Mouse (Mus musculus) v-Abl transformed pro-B cells (cell line): ENCODE measurements at regions not wholly inside any gene's neighbourhood (a gene's known extent, or its start where the extent isn't known, plus 50 kb on each side); places are given as distances from the start of the nearest gene placed in this dataset.

Source experiments
- in situ Hi-C, 2 experiments: fragments of 400-800 bp; cut with MboI; formaldehyde crosslinking; loops; one replicate each; pipeline ENCODE4 v1.15.1; 2025; ENCODE audit not compliant: unreplicated experiment in 2 of 2

GRCm38 (mm10) chr10:96298566-96298965 lies 162.2 kb downstream of the Gm5426 start:
- in situ Hi-C loops: no loop called here

- in situ Hi-C loops: no loop called here
Measured at GRCm38 (mm10) chr10:96305701-96306100, 169.3 kb downstream of the Gm5426 start.

DNA sequence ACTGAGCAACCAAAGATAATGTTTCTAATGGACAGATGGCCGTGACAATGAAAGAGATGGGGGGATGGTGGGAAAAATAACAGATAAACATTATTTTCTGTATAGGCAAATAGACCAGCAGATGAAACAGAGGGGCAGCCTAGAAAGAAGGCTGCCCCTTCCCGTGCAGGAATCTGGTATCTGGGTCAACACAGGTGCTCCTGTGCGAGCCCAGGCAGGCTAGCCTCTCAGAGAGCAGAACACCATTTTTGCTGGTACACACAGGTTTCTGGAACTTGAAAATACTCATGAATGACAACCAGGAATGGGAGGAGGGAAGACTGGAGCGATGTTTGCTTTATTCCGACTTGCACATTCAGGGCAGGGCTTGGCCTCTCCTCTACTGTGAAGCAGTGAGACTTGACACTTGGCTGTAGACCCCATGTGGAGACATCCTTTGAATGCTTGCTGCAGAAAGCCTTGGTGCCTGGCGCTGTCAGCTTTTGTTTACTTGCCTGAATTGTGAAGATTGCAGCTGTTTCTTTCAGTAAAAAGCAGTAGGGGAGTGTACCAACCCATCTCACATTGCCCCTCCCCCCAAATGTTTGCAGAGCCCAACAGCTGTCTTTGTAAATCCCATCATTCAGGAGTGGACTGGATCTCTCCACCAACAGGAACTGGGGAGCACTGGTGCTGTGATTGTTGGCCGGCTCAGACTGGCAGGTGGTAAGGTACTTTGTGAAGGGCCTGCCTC lies 172.5 kb downstream of the Gm5426 start:
- in situ Hi-C loops: no loop called here

DNA sequence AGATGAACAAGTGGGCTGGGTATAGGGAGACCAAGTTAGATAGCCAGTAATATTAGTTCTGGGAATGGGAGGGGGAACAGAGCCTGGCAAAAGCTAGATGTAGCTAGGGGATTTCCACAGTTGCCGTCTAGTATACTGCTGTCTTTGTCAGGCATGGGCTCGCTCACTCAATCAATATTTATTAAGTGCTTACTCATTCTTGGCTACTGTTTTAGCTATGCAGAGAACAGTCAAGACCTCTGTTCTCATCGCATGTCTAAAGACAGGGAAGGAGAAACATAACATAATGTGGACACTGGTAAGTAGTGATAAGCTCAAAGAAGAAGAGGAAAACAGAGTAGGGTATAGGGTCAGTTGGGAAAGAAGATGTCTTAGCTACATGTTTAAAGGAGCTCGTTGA lies 173.4 kb downstream of the Gm5426 start:
- in situ Hi-C loops: no loop called here

- in situ Hi-C loops: loop anchor here (5.0 to 25.0 kb wide), 2 partner anchors 108 to 763 kb away; partner anchors contain the start of gene Nudt4 (in 2 of the 2)
Measured at GRCm38 (mm10) chr10:96325297-96325696, 188.9 kb downstream of the Gm5426 start.

- in situ Hi-C loops: loop anchor here (5.0 to 25.0 kb wide), 9 partner anchors 41 to 1001 kb away; partner anchors contain the start of genes Btg1 (in 2 of the 2) and Nudt4 (in 2 of the 2)
Measured at GRCm38 (mm10) chr10:96330639-96331487, 194.5 kb downstream of the Gm5426 start.

- in situ Hi-C loops: loop anchor here (5.0 to 25.0 kb wide), 9 partner anchors 40 to 1000 kb away; partner anchors contain the start of genes Btg1 (in 2 of the 2) and Nudt4 (in 2 of the 2)
Measured at GRCm38 (mm10) chr10:96332731-96333201, 196.4 kb downstream of the Gm5426 start.

DNA sequence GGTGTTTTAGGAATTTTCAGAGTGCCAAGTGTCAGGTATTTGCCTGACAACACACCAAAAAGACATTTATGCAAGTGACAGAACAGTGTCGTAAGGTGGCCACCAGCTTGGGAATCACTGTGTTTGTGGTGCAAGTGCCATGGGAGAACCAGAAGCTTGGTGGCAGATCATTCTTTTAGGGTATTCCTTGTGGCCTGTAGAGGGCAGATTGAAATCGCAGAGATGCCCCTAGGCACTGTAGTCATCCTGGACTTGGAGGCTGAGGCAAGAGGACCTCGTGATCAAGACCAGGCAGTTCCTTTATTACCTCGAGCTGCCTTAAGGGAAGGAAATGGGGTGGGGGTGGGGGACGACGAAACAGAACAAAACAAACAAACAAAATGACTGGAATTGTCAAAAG lies 196.8 kb downstream of the Gm5426 start:
- in situ Hi-C loops: loop anchor here (5.0 to 25.0 kb wide), 9 partner anchors 39 to 999 kb away; partner anchors contain the start of genes Btg1 (in 2 of the 2) and Nudt4 (in 2 of the 2)

DNA sequence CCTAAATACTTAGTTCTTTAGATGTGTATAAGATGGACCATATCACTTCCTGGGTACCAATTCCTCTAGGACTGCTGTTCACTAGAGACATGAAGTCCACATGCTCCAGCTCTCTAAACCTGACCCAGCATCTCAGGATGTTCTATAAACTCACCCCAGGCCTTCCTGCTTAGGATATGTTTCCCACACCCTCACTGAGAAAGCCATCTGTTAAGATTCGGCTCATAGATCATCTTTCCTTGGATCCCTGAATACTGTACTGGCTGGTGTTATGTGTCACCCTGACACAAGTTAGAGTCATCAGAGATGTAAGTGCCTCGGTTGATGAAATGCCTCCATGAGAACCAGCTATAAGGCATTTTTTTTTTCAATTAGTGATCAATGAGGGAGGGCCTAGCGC lies 199.9 kb downstream of the Gm5426 start:
- in situ Hi-C loops: loop anchor here (10.0 to 25.0 kb wide), 3 partner anchors 774 to 829 kb away; partner anchors contain the start of gene Nudt4 (in 2 of the 2)

- in situ Hi-C loops: loop anchor here (10.0 to 25.0 kb wide), 3 partner anchors 775 to 828 kb away; partner anchors contain the start of gene Nudt4 (in 2 of the 2)
Measured at GRCm38 (mm10) chr10:96337088-96337666, 200.8 kb downstream of the Gm5426 start.

DNA sequence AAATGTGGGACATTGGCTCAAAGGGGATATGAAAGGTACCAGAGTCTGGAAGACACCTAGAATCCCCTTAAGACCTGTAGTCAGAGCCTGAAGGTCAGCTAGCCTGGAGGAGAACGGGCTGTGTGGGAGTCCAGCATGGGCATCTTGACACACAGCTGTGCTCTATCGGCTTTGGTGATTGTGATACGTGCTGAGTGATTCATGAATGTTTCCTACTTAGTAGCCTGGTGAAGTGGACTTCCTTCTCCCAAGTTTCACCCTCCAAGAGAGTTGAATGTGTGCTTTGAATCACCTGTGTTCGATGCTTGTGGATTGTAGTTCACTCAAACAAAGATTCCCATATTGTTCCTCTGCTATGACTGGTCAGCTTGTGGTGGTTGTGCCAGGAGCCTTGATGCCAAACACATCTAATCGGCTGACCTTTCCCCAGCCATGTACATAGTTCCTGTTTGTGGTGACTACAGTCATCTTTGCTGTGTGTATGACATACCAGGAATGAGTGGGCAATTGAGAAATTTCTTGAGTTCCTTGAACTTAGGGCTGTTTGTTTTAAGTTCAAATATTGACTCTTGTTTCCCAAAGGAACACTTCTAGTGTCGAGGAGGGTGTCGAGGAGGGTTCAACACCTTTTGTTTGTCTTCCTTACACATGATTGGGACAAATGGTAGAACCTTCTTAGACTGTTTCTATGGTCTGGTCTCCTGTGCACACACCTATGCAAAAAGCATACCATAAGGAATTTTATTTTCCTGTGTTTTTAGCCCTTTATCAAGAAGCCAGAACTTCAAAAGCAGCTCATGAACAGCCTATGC lies 201.6 kb downstream of the Gm5426 start:
- in situ Hi-C loops: loop anchor here (10.0 to 25.0 kb wide), 3 partner anchors 776 to 827 kb away; partner anchors contain the start of gene Nudt4 (in 2 of the 2)

DNA sequence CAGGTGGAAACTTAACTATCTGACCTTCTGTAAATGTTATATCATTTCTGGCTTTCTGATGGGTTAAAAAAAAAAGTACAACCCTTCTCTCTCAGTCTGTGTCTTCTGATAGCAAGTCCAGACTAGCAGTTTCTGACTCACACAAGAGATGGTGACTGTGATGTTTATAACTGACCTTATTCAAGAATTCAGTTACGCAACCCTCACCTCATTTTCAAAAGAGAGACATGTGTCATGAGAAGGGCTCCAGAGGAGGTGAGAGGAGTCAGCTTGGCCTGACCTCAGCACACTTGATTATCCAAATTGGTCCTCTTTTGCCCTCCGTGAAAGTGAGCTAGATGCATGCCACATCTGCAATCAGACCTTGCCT lies 202.2 kb downstream of the Gm5426 start:
- in situ Hi-C loops: loop anchor here (10.0 to 25.0 kb wide), 3 partner anchors 776 to 826 kb away; partner anchors contain the start of gene Nudt4 (in 2 of the 2)

- in situ Hi-C loops: loop anchor here (25.0 kb wide), 1 partner anchor 780 kb away; the partner anchor contains the start of gene Nudt4 (in 2 of the 2)
Measured at GRCm38 (mm10) chr10:96342476-96342875, 206.1 kb downstream of the Gm5426 start.

GRCm38 (mm10) chr10:96343666-96344065 lies 207.3 kb downstream of the Gm5426 start:
- in situ Hi-C loops: loop anchor here (25.0 kb wide), 1 partner anchor 781 kb away; the partner anchor contains the start of gene Nudt4 (in 2 of the 2)

- in situ Hi-C loops: no loop called here
Measured at GRCm38 (mm10) chr10:96350692-96351091, 214.3 kb downstream of the Gm5426 start.

DNA sequence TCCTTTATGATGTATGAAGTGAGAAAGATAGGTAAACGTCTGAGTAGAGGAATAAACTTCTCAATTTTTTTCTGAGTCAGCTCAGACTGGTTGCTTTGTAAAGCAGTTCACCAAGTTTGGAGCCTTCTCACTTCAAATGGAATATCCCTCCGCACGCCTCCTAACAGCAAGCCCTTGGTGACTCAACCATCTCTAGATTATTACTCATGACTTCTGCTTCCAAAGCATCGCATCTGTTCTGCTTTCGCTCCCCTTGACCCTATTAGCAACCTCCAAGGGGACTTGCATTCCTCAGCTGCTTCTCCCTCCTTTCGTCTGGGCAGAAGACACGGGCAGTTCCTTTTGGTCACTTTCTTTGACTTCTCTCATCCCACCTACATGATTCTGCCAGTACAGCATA lies 214.9 kb downstream of the Gm5426 start:
- in situ Hi-C loops: no loop called here

DNA sequence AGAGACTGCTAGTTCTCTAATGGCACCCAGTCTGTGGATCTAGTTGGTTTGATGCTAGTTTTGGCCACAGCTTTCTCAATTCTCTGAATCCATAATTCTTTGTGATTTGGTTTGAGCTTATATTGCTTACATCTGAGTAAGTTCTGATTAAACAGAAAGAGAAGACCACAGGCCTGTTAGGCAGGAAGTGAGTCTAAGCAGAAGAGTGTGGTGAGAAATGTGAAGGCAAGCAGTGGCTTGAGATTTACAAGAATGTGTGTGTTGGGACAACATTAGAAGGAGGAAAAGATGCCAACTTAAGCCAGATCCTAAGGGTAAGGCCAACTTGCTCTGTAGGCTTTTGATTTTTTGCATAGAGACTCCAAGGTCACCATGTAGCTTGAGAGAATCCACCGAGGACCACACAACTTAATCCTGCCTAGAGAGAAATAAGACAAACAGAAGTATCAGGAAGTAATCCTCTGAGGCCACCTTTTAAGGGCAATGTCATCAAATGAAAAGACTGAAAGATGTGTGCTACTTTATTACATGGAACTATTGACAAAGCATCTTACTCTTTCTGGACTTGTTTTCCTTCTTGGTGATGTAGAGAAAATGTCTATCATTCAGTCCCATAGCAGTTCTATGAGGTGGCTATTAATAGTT lies 220.7 kb downstream of the Gm5426 start:
- in situ Hi-C loops: no loop called here

DNA sequence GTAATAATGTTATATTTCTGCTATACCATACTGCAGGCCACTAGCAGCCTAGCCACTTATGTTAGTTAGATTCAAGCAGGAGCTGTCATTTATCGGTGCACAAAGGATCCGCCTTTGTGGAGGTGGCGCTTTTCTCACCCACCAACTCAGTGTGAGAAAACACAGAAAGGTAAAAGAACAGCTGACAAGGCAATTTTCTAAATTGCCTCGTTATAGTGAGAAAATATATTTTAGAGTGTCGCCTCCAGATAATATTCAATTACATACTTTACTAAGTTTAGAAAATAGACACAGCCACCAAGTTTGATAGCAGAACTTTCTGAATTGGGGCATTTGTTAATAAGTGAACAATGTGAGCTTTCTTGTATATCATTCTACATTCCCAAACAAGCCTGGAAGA lies 221.2 kb downstream of the Gm5426 start:
- in situ Hi-C loops: no loop called here

DNA sequence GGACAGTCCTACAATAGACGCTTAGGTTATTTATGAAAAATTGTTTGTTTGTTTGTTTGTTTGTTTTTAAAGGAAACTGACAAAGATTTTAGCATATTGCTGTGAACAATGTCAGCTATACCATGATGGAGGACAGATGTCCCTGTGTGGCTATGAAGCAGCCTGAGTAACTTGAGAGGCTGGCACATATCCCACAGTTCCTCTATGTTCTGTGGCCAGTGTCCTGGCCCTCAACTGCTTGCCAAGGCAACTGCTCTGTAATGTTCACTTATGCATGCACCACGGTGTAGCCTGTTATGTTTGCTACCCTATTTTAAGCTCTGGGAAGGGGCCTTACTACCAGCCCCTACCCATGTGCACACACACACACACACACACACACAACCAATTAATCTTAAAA lies 222.6 kb downstream of the Gm5426 start:
- in situ Hi-C loops: no loop called here
